Mouse (Mus musculus) forebrain, embryonic 12.5 days (tissue): ENCODE data around the gene Ly86. TPM values are rescaled to one million over a fixed set of nuclear protein-coding genes. Genes with fewer than 3 reads are reported as not detected.

Experiments
- ATAC-seq: fragments of 200-750 bp; cut with Nextera tagmentation; 2 replicates; pipeline ENCODE4 v1.8.0; 2017; ENCODE audit warnings: moderate TSS enrichment; ENCODE audit not compliant: low FRiP score
- H3K27ac ChIP-seq: fragments of 300-500 bp; sonication (generic); 2 replicates; pipeline ENCODE4 v1.5.1; 2016; ENCODE audit warnings: mild to moderate bottlenecking
- H3K27me3 ChIP-seq: fragments of 300-500 bp; sonication (generic); 2 replicates; pipeline ENCODE4 v1.6.1; 2016; ENCODE audit warnings: mild to moderate bottlenecking
- H3K36me3 ChIP-seq: fragments of 300-500 bp; sonication (generic); replicated peaks from 2 replicates; pipeline ENCODE4 v1.6.1; 2016; ENCODE audit warnings: mild to moderate bottlenecking
- H3K4me1 ChIP-seq: fragments of 300-500 bp; sonication (generic); 2 replicates; pipeline ENCODE4 v1.6.1; 2016
- H3K4me2 ChIP-seq: fragments of 300-500 bp; sonication (generic); 2 replicates; pipeline ENCODE4 v1.6.1; 2016; ENCODE audit warnings: mild to moderate bottlenecking, moderate library complexity
- H3K4me3 ChIP-seq: fragments of 300-500 bp; sonication (generic); replicated peaks from 2 replicates; pipeline ENCODE4 v1.5.1; 2016; ENCODE audit warnings: mild to moderate bottlenecking
- H3K9ac ChIP-seq: fragments of 300-500 bp; sonication (generic); 2 replicates; pipeline ENCODE4 v1.6.1; 2016; ENCODE audit warnings: mild to moderate bottlenecking
- H3K9me3 ChIP-seq: fragments of 300-500 bp; sonication (generic); 2 replicates; pipeline ENCODE4 v1.6.1; 2016
- WGBS: fragments of 180-500 bp; shearing (Covaris S2); methylation state at CpG from one replicate; pipeline ENCODE4 v1.1.7; 2016; 5-methylcytosine and 5-hydroxymethylcytosine counted together
- polyA plus RNA-seq: library from polyadenylated mRNA; unstranded; fragments of >200 nt; fragmentation: Nextera tagmentation; extraction: Ambion mirVana; gene quantifications from 2 replicates; pipeline ENCODE4 v1.2.1, GENCODE M21; 2016

Gene Ly86
- polyA plus RNA-seq, 1 experiment from 2014 or later, result 5.4 TPM

DNA sequence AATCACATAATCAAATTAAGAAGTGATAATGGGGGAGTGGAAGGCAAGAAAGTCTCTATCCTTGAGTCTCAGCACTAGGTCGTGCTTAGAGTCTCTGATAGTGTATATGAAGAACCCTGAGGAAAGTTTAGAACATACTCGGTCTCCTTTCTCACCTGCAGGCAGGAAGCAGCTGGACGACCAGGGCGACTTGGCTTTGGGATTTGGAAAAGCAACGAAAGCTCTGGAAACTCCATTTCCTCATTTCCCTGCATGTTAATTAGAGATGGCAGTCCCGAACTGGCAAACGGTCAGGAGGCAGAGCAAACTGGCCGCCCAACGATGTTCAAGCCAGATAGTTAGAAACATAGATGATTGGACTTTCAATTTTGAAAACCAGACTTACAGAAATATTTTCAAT lies 89.8 kb downstream of the Ly86 start:
- H3K27me3 ChIP-seq, result peaks cover 53% of the 10 kb centered on the region
- no peak overlapping the region for H3K27ac ChIP-seq
- H3K9me3 ChIP-seq, result no peaks in the 10 kb centered on the region
- peak overlapping the region; percentile 70 for H3K4me2 ChIP-seq
- H3K4me3 ChIP-seq, result peak overlapping the region; percentile 49
- H3K4me1 ChIP-seq, result peaks cover 5% of the 10 kb centered on the region; the same call in 1 of the 2 replicates
- 0 out of 2 replicates have a peak overlapping the region, but pooled peaks have one; percentile 62 for H3K9ac ChIP-seq
- H3K36me3 ChIP-seq, result no peaks in the 10 kb centered on the region
- ATAC-seq, result no peak
- 4% methylated on average over 9 of the region's 9 CpGs for WGBS

DNA sequence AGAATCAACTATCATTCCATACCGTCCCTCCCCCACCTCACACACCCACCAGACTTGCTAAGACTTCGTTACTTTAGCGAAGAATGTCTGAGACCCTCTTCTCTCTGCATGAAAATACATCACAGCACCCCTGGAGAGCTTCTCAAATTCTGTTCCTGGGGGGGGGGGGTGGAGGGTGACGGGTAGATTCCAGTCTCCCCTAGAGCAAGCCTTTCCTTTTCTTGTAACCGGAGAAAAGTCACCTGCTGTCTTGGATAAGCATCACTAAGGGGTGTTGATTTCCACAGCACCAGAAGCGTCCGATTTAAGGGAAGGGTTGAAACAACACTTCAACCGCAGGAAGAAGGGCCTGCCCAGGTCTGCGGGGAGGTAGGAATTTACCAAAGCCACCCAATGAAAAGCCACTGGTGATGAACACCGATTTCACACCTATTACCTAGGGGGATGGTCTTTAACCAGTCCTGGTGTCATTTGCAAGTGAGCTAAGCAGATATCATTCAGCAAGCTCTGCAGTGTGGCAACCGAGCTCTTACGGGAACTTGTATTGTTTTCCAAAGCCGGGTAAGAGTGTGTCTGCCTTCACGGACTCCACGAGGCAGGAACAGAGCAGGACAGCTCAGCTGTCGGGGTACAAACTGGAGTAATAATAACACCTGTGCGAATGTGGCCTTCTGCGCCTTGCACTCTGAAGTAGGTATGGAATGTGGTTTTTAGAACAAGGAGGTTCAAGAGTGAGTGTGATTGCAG lies 91.4 kb downstream of the Ly86 start:
- H3K4me3 ChIP-seq, result no peak overlapping the region
- WGBS, result 3% methylated on average over 18 of the region's 18 CpGs
- no peak overlapping the region for H3K9ac ChIP-seq
- H3K9me3 ChIP-seq, result no peaks in the 10 kb centered on the region
- no peak overlapping the region for H3K27ac ChIP-seq
- H3K4me1 ChIP-seq, result peaks cover 5% of the 10 kb centered on the region; the same call in 1 of the 2 replicates
- ATAC-seq, result no peak
- H3K27me3 ChIP-seq, result peaks cover 63% of the 10 kb centered on the region
- H3K36me3 ChIP-seq, result no peaks in the 10 kb centered on the region
- no peak overlapping the region for H3K4me2 ChIP-seq

DNA sequence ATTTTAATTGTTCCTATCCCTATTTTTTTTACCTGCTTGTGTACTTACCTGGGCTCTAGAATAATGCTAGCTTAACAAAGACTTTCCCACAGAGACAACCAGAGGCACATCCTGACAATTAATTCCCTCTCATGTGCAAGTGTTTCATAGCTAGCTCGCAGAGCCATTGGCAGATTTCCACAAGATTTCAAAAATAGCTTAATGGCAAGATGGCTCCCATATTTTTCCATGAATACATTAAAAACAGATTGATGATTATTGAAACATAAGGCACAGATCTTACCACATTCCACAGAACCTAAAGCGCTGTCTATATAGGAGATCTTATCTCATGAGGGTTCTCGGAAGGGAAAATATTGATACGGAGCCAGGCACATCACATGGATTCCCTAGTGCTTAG lies 93.8 kb downstream of the Ly86 start:
- H3K27ac ChIP-seq, result no peak overlapping the region
- H3K9me3 ChIP-seq, result no peaks in the 10 kb centered on the region
- no peak for ATAC-seq
- no peak overlapping the region for H3K9ac ChIP-seq
- H3K4me1 ChIP-seq, result peaks cover 5% of the 10 kb centered on the region
- H3K4me2 ChIP-seq, result no peak overlapping the region
- H3K4me3 ChIP-seq, result no peak overlapping the region
- H3K27me3 ChIP-seq, result peaks cover 56% of the 10 kb centered on the region
- no peaks in the 10 kb centered on the region for H3K36me3 ChIP-seq
- 94% methylated on average over 4 of the region's 4 CpGs for WGBS

DNA sequence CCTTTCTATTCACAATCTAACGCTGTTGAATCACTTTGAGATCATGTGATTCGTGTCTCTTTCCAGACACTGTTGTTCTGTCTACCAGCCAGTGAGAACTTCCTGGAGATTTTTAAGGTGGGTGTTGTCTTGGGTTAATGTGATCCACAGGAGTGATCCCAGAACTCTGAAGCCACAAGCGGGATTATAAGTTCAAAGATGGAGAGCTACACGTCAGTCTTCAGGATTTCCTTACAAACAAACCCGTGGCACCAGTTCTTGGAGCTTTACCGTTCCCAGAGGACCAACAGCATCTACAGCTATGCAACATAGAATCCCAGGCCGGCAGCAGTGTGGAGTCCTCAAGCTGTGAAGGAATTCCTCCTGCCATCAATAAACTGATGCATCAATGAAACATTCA lies 94.5 kb downstream of the Ly86 start:
- H3K9ac ChIP-seq, result no peak overlapping the region
- H3K4me1 ChIP-seq, result peaks cover 4% of the 10 kb centered on the region
- no peak for ATAC-seq
- no peaks in the 10 kb centered on the region for H3K36me3 ChIP-seq
- WGBS, result 76% methylated on average over 7 of the region's 7 CpGs
- H3K4me3 ChIP-seq, result no peak overlapping the region
- no peak overlapping the region for H3K4me2 ChIP-seq
- H3K27me3 ChIP-seq, result peaks cover 54% of the 10 kb centered on the region
- H3K27ac ChIP-seq, result no peak overlapping the region
- no peaks in the 10 kb centered on the region for H3K9me3 ChIP-seq

DNA sequence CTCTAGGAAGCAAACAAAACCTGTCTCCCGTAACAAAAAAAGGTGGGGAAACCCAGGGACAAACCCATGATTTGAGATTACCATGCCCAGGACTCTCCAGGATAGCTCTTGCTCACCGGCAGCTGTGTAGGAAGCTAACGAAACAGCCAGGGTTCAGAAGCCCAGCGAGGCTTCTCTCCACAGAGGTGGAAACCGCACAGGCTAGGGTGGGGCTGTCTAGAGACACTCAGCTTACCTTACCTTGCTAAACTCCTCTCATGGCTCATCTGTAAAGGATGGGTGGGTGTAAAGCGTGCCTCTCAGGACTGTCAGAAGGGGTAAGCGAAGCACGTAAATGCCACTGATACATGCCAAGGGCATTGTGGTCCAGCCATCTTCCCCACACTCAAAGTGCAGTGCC lies 94.9 kb downstream of the Ly86 start:
- no peak overlapping the region for H3K27ac ChIP-seq
- peaks cover 50% of the 10 kb centered on the region for H3K27me3 ChIP-seq
- no peaks in the 10 kb centered on the region; the same call in 1 of the 2 replicates for H3K4me1 ChIP-seq
- no peak overlapping the region for H3K4me3 ChIP-seq
- H3K9me3 ChIP-seq, result no peaks in the 10 kb centered on the region
- ATAC-seq, result no peak
- no peak overlapping the region for H3K9ac ChIP-seq
- 62% methylated on average over 8 of the region's 8 CpGs for WGBS
- H3K36me3 ChIP-seq, result no peaks in the 10 kb centered on the region
- H3K4me2 ChIP-seq, result no peak overlapping the region

DNA sequence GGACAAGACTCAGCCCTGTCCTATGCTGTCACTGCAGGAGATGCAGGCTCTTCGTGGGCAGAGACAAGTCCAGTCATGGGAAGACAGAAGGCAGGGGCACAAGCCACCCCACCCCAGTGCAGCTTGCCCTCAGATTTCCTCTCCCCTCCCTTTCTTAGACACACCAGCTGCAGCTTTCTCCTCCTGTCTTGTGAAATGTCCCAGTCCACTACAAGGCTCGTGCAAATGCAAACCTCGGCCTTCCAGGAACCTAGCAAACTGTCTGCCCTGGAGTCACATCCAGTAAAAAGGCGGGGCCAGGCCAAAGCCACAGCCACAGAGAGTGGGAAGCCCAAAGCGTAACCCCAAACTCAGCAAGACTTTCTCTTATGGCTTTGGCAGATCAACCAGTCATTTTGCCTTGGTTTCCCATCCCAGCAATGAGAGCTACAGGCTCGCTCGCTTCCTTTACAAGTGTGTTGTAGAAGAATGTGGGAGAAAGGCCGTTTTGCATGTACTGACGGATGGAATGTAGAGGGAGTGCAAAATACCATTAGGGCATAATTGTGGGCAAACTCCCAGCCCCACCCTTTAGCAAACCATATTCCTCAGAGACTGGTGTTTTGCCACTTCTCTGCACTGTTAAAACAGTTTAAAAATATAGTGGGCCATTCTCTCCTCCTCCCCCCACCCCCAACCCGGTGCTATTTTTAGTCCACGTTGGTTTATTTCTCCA lies 95.7 kb downstream of the Ly86 start:
- Histone ChIP-seq H3K4me1 (no peaks in the 10 kb centered on the region; the same call in 1 of the 2 replicates), H3K9me3 (no peaks in the 10 kb centered on the region), H3K9ac (no peak overlapping the region), H3K27me3 (peaks cover 43% of the 10 kb centered on the region), H3K36me3 (no peaks in the 10 kb centered on the region), H3K27ac (no peak overlapping the region), H3K4me3 (no peak overlapping the region), H3K4me2 (no peak overlapping the region)
- 71% methylated on average over 11 of the region's 11 CpGs for WGBS
- ATAC-seq, result no peak

DNA sequence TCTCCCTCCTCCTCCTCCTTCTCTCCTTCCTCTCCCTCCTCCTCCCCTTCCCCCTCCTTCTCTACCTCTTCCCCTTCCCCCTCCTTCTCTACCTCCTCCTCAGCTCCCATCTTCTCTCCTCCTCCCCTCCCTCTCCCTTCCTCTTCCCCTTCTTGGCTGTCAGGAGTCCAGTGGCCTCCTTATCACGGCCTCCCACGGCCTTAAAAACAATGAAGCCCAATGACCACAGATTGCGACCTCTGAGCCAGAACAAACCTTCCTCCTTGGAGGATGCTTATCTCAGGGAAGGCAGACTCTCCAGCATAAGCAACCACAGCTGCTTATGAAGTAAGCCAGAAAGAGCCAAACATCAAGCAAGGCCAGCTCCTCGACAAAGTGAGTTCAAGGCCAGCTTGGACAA lies 97.0 kb downstream of the Ly86 start:
- no peak for ATAC-seq
- Histone ChIP-seq H3K9me3 (no peaks in the 10 kb centered on the region), H3K27ac (no peak overlapping the region), H3K4me2 (no peak overlapping the region), H3K27me3 (peaks cover 31% of the 10 kb centered on the region), H3K36me3 (no peaks in the 10 kb centered on the region), H3K4me3 (no peak overlapping the region), H3K9ac (no peak overlapping the region), H3K4me1 (no peaks in the 10 kb centered on the region; the same call in 1 of the 2 replicates)
- 26% methylated on average over 4 of the region's 4 CpGs for WGBS

DNA sequence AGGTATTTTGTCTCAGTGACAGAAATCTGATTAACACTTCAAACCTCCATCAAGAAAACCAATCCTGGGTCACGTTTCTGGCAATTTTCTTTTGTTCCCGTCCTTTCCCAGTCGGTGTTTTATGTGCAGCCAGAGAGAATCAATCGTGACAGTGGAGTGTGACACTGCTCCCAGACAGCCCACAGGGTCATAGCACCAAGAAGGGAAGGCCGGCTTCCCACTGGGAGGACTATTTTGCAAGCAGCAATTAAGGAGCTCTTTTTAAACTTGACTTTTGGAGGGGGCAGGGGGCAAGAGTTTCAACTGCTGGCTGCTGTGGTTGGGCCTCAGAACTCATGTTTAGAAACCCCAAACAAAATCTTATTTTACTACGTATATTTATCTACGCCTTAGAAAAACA lies 97.5 kb downstream of the Ly86 start:
- no peak overlapping the region for H3K4me3 ChIP-seq
- H3K9me3 ChIP-seq, result no peaks in the 10 kb centered on the region
- no peak overlapping the region for H3K4me2 ChIP-seq
- no peak for ATAC-seq
- H3K36me3 ChIP-seq, result no peaks in the 10 kb centered on the region
- no peak overlapping the region for H3K27ac ChIP-seq
- H3K4me1 ChIP-seq, result no peaks in the 10 kb centered on the region; the same call in 1 of the 2 replicates
- H3K9ac ChIP-seq, result no peak overlapping the region
- 37% methylated on average over 7 of the region's 7 CpGs for WGBS
- H3K27me3 ChIP-seq, result peaks cover 27% of the 10 kb centered on the region

DNA sequence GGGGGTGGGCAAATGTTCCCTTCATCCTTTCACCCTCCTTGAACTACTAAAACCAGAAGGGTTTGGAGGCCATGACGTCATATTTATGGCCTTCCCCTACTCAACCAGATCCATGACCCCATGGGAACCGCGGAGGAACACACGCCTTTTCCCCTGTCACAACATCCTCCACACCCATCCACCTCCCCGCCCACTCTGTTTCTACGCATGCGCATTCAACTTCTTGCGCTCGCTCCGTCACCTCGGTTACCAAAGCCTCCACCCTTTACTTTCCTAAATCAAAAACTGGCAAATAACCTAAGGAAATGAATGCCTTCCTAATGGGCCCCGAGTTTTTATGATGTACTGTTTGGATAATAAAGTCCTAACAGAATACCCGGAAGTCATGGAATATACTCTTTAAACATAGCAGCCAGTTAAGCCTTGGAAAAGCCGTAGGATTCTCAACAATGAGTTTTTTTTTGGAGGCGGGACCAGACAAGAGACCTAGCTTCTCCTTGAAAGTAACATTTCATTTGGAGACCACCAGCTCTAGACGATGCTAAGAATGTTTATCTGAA lies 101.8 kb downstream of the Ly86 start:
- H3K4me1 ChIP-seq, result no peaks in the 10 kb centered on the region; the same call in 1 of the 2 replicates
- no peaks in the 10 kb centered on the region for H3K36me3 ChIP-seq
- no peak overlapping the region for H3K27ac ChIP-seq
- 92% methylated on average over 16 of the region's 16 CpGs for WGBS
- no peak overlapping the region for H3K9ac ChIP-seq
- H3K4me3 ChIP-seq, result no peak overlapping the region
- H3K9me3 ChIP-seq, result no peaks in the 10 kb centered on the region
- no peak overlapping the region for H3K4me2 ChIP-seq
- peaks cover 12% of the 10 kb centered on the region for H3K27me3 ChIP-seq
- ATAC-seq, result no peak

DNA sequence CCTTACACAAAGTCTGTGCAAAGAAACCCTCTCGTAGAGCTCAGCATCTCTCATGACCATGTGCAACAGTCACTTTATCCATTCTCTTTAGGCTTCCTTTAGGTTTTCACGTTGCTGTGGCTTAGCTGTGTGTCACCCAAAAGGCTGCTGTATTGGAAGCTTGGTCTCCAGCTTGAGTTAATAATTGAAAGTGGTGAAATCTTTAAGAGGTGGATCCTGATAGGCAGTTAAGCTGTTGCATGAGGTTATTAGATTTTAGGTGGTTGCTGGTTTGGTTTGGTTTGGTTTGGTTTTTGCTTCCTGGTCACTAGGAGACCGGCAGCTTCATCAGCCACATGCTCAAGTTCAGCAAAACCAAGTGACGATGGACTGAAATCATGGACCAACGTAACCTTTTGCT lies 106.0 kb downstream of the Ly86 start:
- no peak overlapping the region for H3K4me2 ChIP-seq
- H3K4me1 ChIP-seq, result peaks cover 19% of the 10 kb centered on the region
- H3K27me3 ChIP-seq, result peaks cover 23% of the 10 kb centered on the region
- H3K4me3 ChIP-seq, result no peak overlapping the region
- WGBS, result 89% methylated on average over 5 of the region's 5 CpGs
- no peak overlapping the region for H3K27ac ChIP-seq
- H3K36me3 ChIP-seq, result no peaks in the 10 kb centered on the region
- H3K9ac ChIP-seq, result no peak overlapping the region
- ATAC-seq, result no peak
- H3K9me3 ChIP-seq, result no peaks in the 10 kb centered on the region

DNA sequence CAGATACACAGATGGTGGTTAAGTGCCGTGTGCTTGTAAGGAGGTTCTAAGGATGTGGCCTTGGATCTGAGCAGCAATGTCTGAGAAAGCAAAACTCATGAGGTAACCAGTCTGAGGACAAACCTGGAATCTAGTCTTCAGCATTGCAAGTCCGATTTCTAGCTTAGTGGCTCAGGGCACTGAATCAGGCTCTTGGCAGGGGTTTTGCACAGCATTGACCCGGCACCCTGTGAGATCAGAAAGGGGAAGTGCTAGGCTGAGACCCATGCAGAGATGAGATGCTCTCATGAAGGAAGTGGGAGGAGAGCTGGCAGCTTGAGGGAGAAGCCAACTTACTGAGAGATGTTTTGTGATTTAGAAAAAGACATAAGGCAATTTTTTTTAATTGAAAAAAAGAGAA lies 106.5 kb downstream of the Ly86 start:
- Histone ChIP-seq H3K9ac (no peak overlapping the region), H3K36me3 (no peaks in the 10 kb centered on the region), H3K27me3 (peaks cover 23% of the 10 kb centered on the region), H3K9me3 (no peaks in the 10 kb centered on the region), H3K4me2 (no peak overlapping the region), H3K4me3 (no peak overlapping the region), H3K4me1 (peaks cover 19% of the 10 kb centered on the region), H3K27ac (no peak overlapping the region)
- no peak for ATAC-seq
- 62% methylated on average over 3 of the region's 3 CpGs for WGBS

DNA sequence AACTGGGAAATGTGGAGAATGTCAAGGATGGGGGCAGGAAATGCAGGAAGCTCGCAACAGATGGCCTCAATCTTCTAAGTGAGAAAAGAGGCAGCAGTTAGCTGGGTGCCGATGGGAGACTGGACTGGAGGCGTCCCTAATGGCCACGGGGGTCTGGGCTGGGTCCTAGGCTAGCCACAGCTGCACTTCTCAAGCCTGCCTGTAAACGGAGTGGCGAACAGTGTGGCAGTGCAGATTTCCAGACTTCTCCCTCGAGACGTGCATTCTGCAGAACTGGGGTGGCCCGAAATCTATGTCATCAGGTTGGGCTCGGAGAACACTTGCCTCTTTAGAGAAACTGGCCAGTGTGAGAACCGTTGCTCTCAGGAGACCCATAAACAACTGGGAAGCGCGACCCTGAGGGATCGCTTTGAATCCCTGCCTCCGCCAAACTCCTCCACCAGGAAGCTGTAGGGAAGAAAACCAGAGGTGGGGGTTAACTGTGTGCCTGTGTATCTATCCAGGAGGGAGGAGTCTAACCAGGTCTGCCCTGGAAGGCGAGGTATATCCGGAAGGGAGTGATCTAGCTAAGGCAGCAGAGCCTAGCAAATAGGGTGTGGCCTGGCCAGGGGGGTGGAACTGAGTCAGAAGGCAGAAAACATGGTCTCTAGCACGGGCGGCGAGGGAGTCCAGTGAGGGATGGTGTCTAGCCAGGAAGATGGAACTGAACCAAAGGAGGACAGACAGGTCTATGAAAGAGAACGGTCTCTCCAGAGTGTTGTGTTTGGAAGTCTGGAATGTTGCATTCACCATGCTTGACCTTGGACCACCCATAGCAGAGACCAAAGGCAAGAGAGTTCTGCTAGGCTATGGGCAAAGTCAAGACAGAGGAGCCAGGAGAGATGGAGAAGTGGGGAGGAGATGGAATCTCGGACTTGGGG lies 107.3 kb downstream of the Ly86 start:
- Histone ChIP-seq H3K36me3 (no peaks in the 10 kb centered on the region), H3K27me3 (peaks cover 23% of the 10 kb centered on the region), H3K27ac (no peak overlapping the region), H3K9ac (peak overlapping the region; percentile 21; the same call in 1 of the 2 replicates), H3K4me3 (peak overlapping the region; percentile 25), H3K4me1 (peaks cover 25% of the 10 kb centered on the region), H3K9me3 (no peaks in the 10 kb centered on the region), H3K4me2 (peak overlapping the region; percentile 50)
- WGBS, result 6% methylated on average over 22 of the region's 22 CpGs
- peak; percentile 55; the same call in 1 of the 2 replicates for ATAC-seq
